Mouse (Mus musculus) spleen, adult 2 months (tissue): ENCODE measurements around the gene Asxl1. TPM values are rescaled to one million over a fixed set of nuclear protein-coding genes. Genes with fewer than 3 reads are reported as not detected.
A peak's percentile ranks its signal among the peaks of the same experiment; 100 is the strongest.

Source experiments
- DNase-seq, 2 experiments: peaks; one replicate each; pipeline versions ENCODE4 v3.0.0 to v3.0.0-alpha.2; 2012 to 2021; ENCODE audit warnings: low spot score in 2 of 2, low read depth in 1 of 2
- H3K27ac ChIP-seq: fragments of 200-500 bp; 2 replicates; pipeline ENCODE4 v1.5.1; 2012; ENCODE audit warnings: low read length, inconsistent platforms; ENCODE audit not compliant: insufficient read depth
- H3K27me3 ChIP-seq: fragments of 200-500 bp; 2 replicates; pipeline ENCODE4 v1.6.1; 2012; ENCODE audit warnings: mild to moderate bottlenecking, moderate library complexity, low read length, inconsistent platforms; ENCODE audit not compliant: control insufficient read depth, insufficient read depth
- H3K36me3 ChIP-seq: fragments of 200-500 bp; 2 replicates; pipeline ENCODE4 v1.6.1; 2012; ENCODE audit warnings: mild to moderate bottlenecking, low read length, inconsistent platforms; ENCODE audit not compliant: control insufficient read depth, insufficient read depth
- H3K4me1 ChIP-seq: fragments of 200-500 bp; 2 replicates; pipeline ENCODE4 v1.6.1; 2011; ENCODE audit warnings: inconsistent platforms; ENCODE audit not compliant: control insufficient read depth, insufficient read depth, insufficient read length
- H3K4me3 ChIP-seq: fragments of 200-500 bp; 2 replicates; pipeline ENCODE4 v1.5.1; 2011; ENCODE audit warnings: mild to moderate bottlenecking, inconsistent platforms; ENCODE audit not compliant: insufficient read depth, insufficient read length; ENCODE audit errors: extremely low read depth
- CTCF ChIP-seq: fragments of 200-500 bp; IDR thresholded peaks from 2 replicates; pipeline ENCODE4 v1.5.1; 2011; ENCODE audit warnings: mild to moderate bottlenecking, inconsistent platforms; ENCODE audit not compliant: insufficient read depth, insufficient read length, insufficient replicate concordance; ENCODE audit errors: extremely low read depth
- POLR2A ChIP-seq: fragments of 200-500 bp; IDR thresholded peaks from 2 replicates; pipeline ENCODE4 v1.6.1; 2011; ENCODE audit warnings: low read depth, low read length, inconsistent platforms
- WGBS: fragments of 180-500 bp; shearing (Covaris S2); methylation state at CpG from one replicate; pipeline ENCODE4 v1.1.7; 2018; 5-methylcytosine and 5-hydroxymethylcytosine counted together
- polyA plus RNA-seq: library from polyadenylated mRNA; depleted of rRNA; stranded (reverse); fragments of >200 nt; gene quantifications from 2 replicates; pipeline ENCODE4 v1.2.3, GENCODE M21; 2012; rRNA removed

Asxl1 gene
- polyA plus RNA-seq = 9.9 and 10.0 TPM in 2 replicates

GRCm38 (mm10) chr2:153345454-153346220, at the start of gene Asxl1:
Asxl1 (plus strand) TSS chr2:153345829.
- Histone ChIP-seq H3K4me3 (peak within 1 kb of the TSS; percentile 96), H3K4me1 (peaks cover 6% of the 10 kb centered on the region), H3K27me3 (no peaks in the 10 kb centered on the region), H3K27ac (peak within 1 kb of the TSS; percentile 99), H3K36me3 (no peaks in the 10 kb centered on the region)
- DNase-seq = peak; percentile 92 to 94
- TF ChIP-seq CTCF (no peak), POLR2A (peak; percentile 29; the same call in 1 of the 2 replicates)
- WGBS = under 1% methylated on average over 69 of the region's 79 CpGs

- H3K27me3 ChIP-seq = no peaks in the 10 kb centered on the region
- WGBS = 96% methylated on average over 4 of the region's 4 CpGs
- H3K4me1 ChIP-seq = peaks cover 6% of the 10 kb centered on the region; the same call in 1 of the 2 replicates
- no peak overlapping the region for H3K27ac ChIP-seq
- TF ChIP-seq CTCF (no peak), POLR2A (no peak)
- no peak overlapping the region for H3K4me3 ChIP-seq
- H3K36me3 ChIP-seq = no peaks in the 10 kb centered on the region
- DNase-seq = no peak
Measured at GRCm38 (mm10) chr2:153297771-153298170, 47.9 kb upstream of the Asxl1 start.

GRCm38 (mm10) chr2:153298460-153298859, 47.2 kb upstream of the Asxl1 start:
- Histone ChIP-seq H3K27me3 (no peaks in the 10 kb centered on the region), H3K27ac (peak overlapping the region; percentile 54), H3K36me3 (no peaks in the 10 kb centered on the region), H3K4me3 (no peak overlapping the region), H3K4me1 (peaks cover 6% of the 10 kb centered on the region; the same call in 1 of the 2 replicates)
- no peak for TF ChIP-seq CTCF
- no peak for TF ChIP-seq POLR2A
- WGBS = 60% methylated on average over 4 of the region's 4 CpGs
- no peak for DNase-seq

GRCm38 (mm10) chr2:153298863-153299262, 46.8 kb upstream of the Asxl1 start:
- WGBS = 29% methylated on average over 4 of the region's 4 CpGs
- Histone ChIP-seq H3K36me3 (no peaks in the 10 kb centered on the region), H3K4me1 (peaks cover 6% of the 10 kb centered on the region; the same call in 1 of the 2 replicates), H3K4me3 (no peak overlapping the region), H3K27ac (peak overlapping the region; percentile 54), H3K27me3 (no peaks in the 10 kb centered on the region)
- no peak for DNase-seq
- TF ChIP-seq CTCF (no peak), POLR2A (no peak)

- peaks cover 6% of the 10 kb centered on the region; the same call in 1 of the 2 replicates for H3K4me1 ChIP-seq
- H3K27me3 ChIP-seq = no peaks in the 10 kb centered on the region
- TF ChIP-seq CTCF = no peak
- no peak for DNase-seq
- no peak overlapping the region for H3K27ac ChIP-seq
- no peak overlapping the region for H3K4me3 ChIP-seq
- H3K36me3 ChIP-seq = no peaks in the 10 kb centered on the region
- WGBS = 93% methylated on average over 5 of the region's 5 CpGs
Measured at GRCm38 (mm10) chr2:153301123-153301522, 44.5 kb upstream of the Asxl1 start.

GRCm38 (mm10) chr2:153305240-153305639, 40.4 kb upstream of the Asxl1 start:
- no peak for DNase-seq
- WGBS = 84% methylated on average over 6 of the region's 6 CpGs
- TF ChIP-seq CTCF (no peak), POLR2A (no peak)

GRCm38 (mm10) chr2:153308586-153308985, 37.0 kb upstream of the Asxl1 start:
- Histone ChIP-seq H3K4me3 (no peak overlapping the region), H3K27me3 (no peaks in the 10 kb centered on the region), H3K4me1 (no peaks in the 10 kb centered on the region), H3K27ac (no peak overlapping the region), H3K36me3 (no peaks in the 10 kb centered on the region)
- no peak for TF ChIP-seq POLR2A
- TF ChIP-seq CTCF = no peak
- DNase-seq = no peak
- 75% methylated on average over 7 of the region's 7 CpGs for WGBS

More at GRCm38 (mm10) chr2:153305240-153305639, 40.4 kb upstream of the Asxl1 start:
- no peaks in the 10 kb centered on the region for H3K27me3 ChIP-seq
- H3K27ac ChIP-seq = no peak overlapping the region
- H3K4me1 ChIP-seq = peaks cover 3% of the 10 kb centered on the region; the same call in 1 of the 2 replicates
- no peak overlapping the region for H3K4me3 ChIP-seq
- no peaks in the 10 kb centered on the region for H3K36me3 ChIP-seq
